Mouse (Mus musculus): ENCODE measurements around the gene Npepl1. TPM values are rescaled to one million over a fixed set of nuclear protein-coding genes. Genes with fewer than 3 reads are reported as not detected.

Npepl1 gene
- total RNA-seq, 1 experiment = 12.9 TPM

GRCm38 (mm10) chr2:174067793-174068419, 42.2 kb upstream of the Npepl1 start:
- Histone ChIP-seq H3K9me3 (ENCODE audit: control insufficient read depth, insufficient read depth, low read depth, low read length) (no peaks in the 10 kb centered on the region), H3K4me1 (ENCODE audit: control insufficient read depth in 2 of 2, insufficient read depth in 2 of 2, low read length in 2 of 2, poor library complexity in 1 of 2) (no peaks in the 10 kb centered on the region; a peak in 1 of 4 replicates), H3K36me3 (ENCODE audit: control insufficient read depth, insufficient read depth, low read length, poor library complexity, severe bottlenecking) (no peaks in the 10 kb centered on the region), H3K9ac (ENCODE audit: insufficient read depth, low read depth, low read length, poor library complexity, severe bottlenecking) (no peak overlapping the region), H3K27ac (ENCODE audit: insufficient read depth, low read depth, low read length, poor library complexity, severe bottlenecking) (no peak overlapping the region), H3K4me3 (ENCODE audit: insufficient read depth in 1 of 2, low read depth in 1 of 2, low read length in 2 of 2, poor library complexity in 1 of 2, severe bottlenecking in 1 of 2) (no peak overlapping the region)
- no peak for TF ChIP-seq ZNF384 (IDR thresholded peaks at IDR 0.05; ENCODE audit: low read depth, low read length)
- DNase-seq (ENCODE audit: low read depth, low spot score) = no peak
- in situ Hi-C loops (cut with MboI; ENCODE audit: low sequenced_read_pairs in 2 of 2, unreplicated experiment in 2 of 2) = no loop called here

GRCm38 (mm10) chr2:174069532-174070049, 40.6 kb upstream of the Npepl1 start:
- DNase-seq (ENCODE audit: low read depth, low spot score) = no peak
- H3K4me3 ChIP-seq (ENCODE audit: insufficient read depth in 1 of 2, low read depth in 1 of 2, low read length in 2 of 2, poor library complexity in 1 of 2, severe bottlenecking in 1 of 2) = no peak overlapping the region
- in situ Hi-C loops (cut with MboI; ENCODE audit: low sequenced_read_pairs in 2 of 2, unreplicated experiment in 2 of 2) = no loop called here
- TF ChIP-seq ZNF384 (IDR thresholded peaks at IDR 0.05; ENCODE audit: low read depth, low read length) = no peak
- no peak for TF ChIP-seq HCFC1 (IDR thresholded peaks at IDR 0.05; ENCODE audit: borderline replicate concordance, insufficient read depth, low read length)
- no peak for TF ChIP-seq ZC3H11A (IDR thresholded peaks at IDR 0.05; ENCODE audit: borderline replicate concordance, low read depth, low read length)
- no peak for TF ChIP-seq CHD2 (IDR thresholded peaks at IDR 0.05; ENCODE audit: low read depth, low read length)
- TF ChIP-seq MAFK (IDR thresholded peaks at IDR 0.05; ENCODE audit: insufficient read depth, low read depth, low read length) = no peak
- H3K9me3 ChIP-seq (ENCODE audit: control insufficient read depth, insufficient read depth, low read depth, low read length) = no peaks in the 10 kb centered on the region
- H3K27ac ChIP-seq (ENCODE audit: insufficient read depth, low read depth, low read length, poor library complexity, severe bottlenecking) = no peak overlapping the region
- no peaks in the 10 kb centered on the region; a peak in 1 of 4 replicates for H3K4me1 ChIP-seq (ENCODE audit: control insufficient read depth in 2 of 2, insufficient read depth in 2 of 2, low read length in 2 of 2, poor library complexity in 1 of 2)
- H3K9ac ChIP-seq (ENCODE audit: insufficient read depth, low read depth, low read length, poor library complexity, severe bottlenecking) = no peak overlapping the region
- H3K36me3 ChIP-seq (ENCODE audit: control insufficient read depth, insufficient read depth, low read length, poor library complexity, severe bottlenecking) = no peaks in the 10 kb centered on the region

GRCm38 (mm10) chr2:174071406-174071805, 38.7 kb upstream of the Npepl1 start:
- Histone ChIP-seq H3K4me1 (ENCODE audit: control insufficient read depth in 2 of 2, insufficient read depth in 2 of 2, low read length in 2 of 2, poor library complexity in 1 of 2) (peaks cover 0 to 3% of the 10 kb centered on the region in 2 experiments; a peak in 1 of 4 replicates), H3K9ac (ENCODE audit: insufficient read depth, low read depth, low read length, poor library complexity, severe bottlenecking) (no peak overlapping the region), H3K9me3 (ENCODE audit: control insufficient read depth, insufficient read depth, low read depth, low read length) (no peaks in the 10 kb centered on the region), H3K4me3 (ENCODE audit: insufficient read depth in 1 of 2, low read depth in 1 of 2, low read length in 2 of 2, poor library complexity in 1 of 2, severe bottlenecking in 1 of 2) (no peak overlapping the region), H3K36me3 (ENCODE audit: control insufficient read depth, insufficient read depth, low read length, poor library complexity, severe bottlenecking) (no peaks in the 10 kb centered on the region), H3K27ac (ENCODE audit: insufficient read depth, low read depth, low read length, poor library complexity, severe bottlenecking) (no peak overlapping the region)
- no peak for TF ChIP-seq CHD2 (IDR thresholded peaks at IDR 0.05; ENCODE audit: low read depth, low read length)
- TF ChIP-seq MAFK (IDR thresholded peaks at IDR 0.05; ENCODE audit: insufficient read depth, low read depth, low read length) = no peak
- no peak for TF ChIP-seq ZNF384 (IDR thresholded peaks at IDR 0.05; ENCODE audit: low read depth, low read length)
- no peak for TF ChIP-seq HCFC1 (IDR thresholded peaks at IDR 0.05; ENCODE audit: borderline replicate concordance, insufficient read depth, low read length)
- TF ChIP-seq ZC3H11A (IDR thresholded peaks at IDR 0.05; ENCODE audit: borderline replicate concordance, low read depth, low read length) = no peak
- in situ Hi-C loops (cut with MboI; ENCODE audit: low sequenced_read_pairs in 2 of 2, unreplicated experiment in 2 of 2) = no loop called here
- no peak for DNase-seq (ENCODE audit: low read depth, low spot score)

- H3K9me3 ChIP-seq (ENCODE audit: control insufficient read depth, insufficient read depth, low read depth, low read length) = no peaks in the 10 kb centered on the region
- H3K27ac ChIP-seq (ENCODE audit: insufficient read depth, low read depth, low read length, poor library complexity, severe bottlenecking) = no peak overlapping the region
- H3K4me3 ChIP-seq (ENCODE audit: insufficient read depth in 1 of 2, low read depth in 1 of 2, low read length in 2 of 2, poor library complexity in 1 of 2, severe bottlenecking in 1 of 2) = no peak overlapping the region
- H3K36me3 ChIP-seq (ENCODE audit: control insufficient read depth, insufficient read depth, low read length, poor library complexity, severe bottlenecking) = no peaks in the 10 kb centered on the region
- H3K9ac ChIP-seq (ENCODE audit: insufficient read depth, low read depth, low read length, poor library complexity, severe bottlenecking) = no peak overlapping the region
- TF ChIP-seq MAFK (IDR thresholded peaks at IDR 0.05; ENCODE audit: insufficient read depth, low read depth, low read length) (no peak), ZC3H11A (IDR thresholded peaks at IDR 0.05; ENCODE audit: borderline replicate concordance, low read depth, low read length) (no peak), ZNF384 (IDR thresholded peaks at IDR 0.05; ENCODE audit: low read depth, low read length) (no peak), CHD2 (IDR thresholded peaks at IDR 0.05; ENCODE audit: low read depth, low read length) (no peak)
- peaks cover 0 to 3% of the 10 kb centered on the region in 2 experiments; a peak in 1 of 4 replicates for H3K4me1 ChIP-seq (ENCODE audit: control insufficient read depth in 2 of 2, insufficient read depth in 2 of 2, low read length in 2 of 2, poor library complexity in 1 of 2)
- in situ Hi-C loops (cut with MboI; ENCODE audit: low sequenced_read_pairs in 2 of 2, unreplicated experiment in 2 of 2) = no loop called here
- DNase-seq (ENCODE audit: low read depth, low spot score) = no peak
Measured at GRCm38 (mm10) chr2:174073156-174073790, 36.9 kb upstream of the Npepl1 start.
